Mouse (Mus musculus): Measurements from ENCODE around the gene Fkrp.

- TF ChIP-seq GATA1 (IDR thresholded peaks at IDR 0.05; ENCODE audit: borderline replicate concordance, low read length) (no peak), FLI1 (IDR thresholded peaks at IDR 0.05; ENCODE audit: low read length) (no peak)
Observed at GRCm38 (mm10) chr7:16837916-16838803, 21.6 kb upstream of the Fkrp start.
